Mouse (Mus musculus) lung, embryonic 16.5 days (tissue): Measurements from ENCODE around the gene Rab43. TPM values are rescaled to one million over a fixed set of nuclear protein-coding genes. Genes with fewer than 3 reads are reported as not detected.
A peak's percentile ranks its signal among the peaks of the same experiment; 100 is the strongest.

Experiments
- ATAC-seq: fragments of 200-750 bp; cut with Nextera tagmentation; 2 replicates; pipeline ENCODE4 v1.8.0; 2017; ENCODE audit warnings: low read depth, mild to moderate bottlenecking, moderate library complexity
- H3K27ac ChIP-seq: fragments of 300-500 bp; sonication (generic); 2 replicates; pipeline ENCODE4 v1.5.1; 2014; ENCODE audit warnings: mild to moderate bottlenecking, control low read depth, low read length
- H3K27me3 ChIP-seq: fragments of 300-500 bp; sonication (generic); 2 replicates; pipeline ENCODE4 v1.6.1; 2014; ENCODE audit warnings: low read depth, low read length, mixed read lengths; ENCODE audit not compliant: control insufficient read depth, insufficient read depth
- H3K36me3 ChIP-seq: fragments of 300-500 bp; sonication (generic); 2 replicates; pipeline ENCODE4 v1.6.1; 2014; ENCODE audit warnings: low read length; ENCODE audit not compliant: control insufficient read depth, insufficient read depth
- H3K4me1 ChIP-seq: fragments of 300-500 bp; sonication (generic); replicated peaks from 2 replicates; pipeline ENCODE4 v1.6.1; 2014; ENCODE audit warnings: low read length, mixed read lengths; ENCODE audit not compliant: control insufficient read depth, insufficient read depth
- H3K4me2 ChIP-seq: fragments of 300-500 bp; sonication (generic); 2 replicates; pipeline ENCODE4 v1.6.1; 2014; ENCODE audit warnings: low read depth, low read length, control low read depth
- H3K4me3 ChIP-seq: fragments of 300-500 bp; sonication (generic); 2 replicates; pipeline ENCODE4 v1.5.1; 2014; ENCODE audit warnings: mild to moderate bottlenecking, low read length, control low read depth
- H3K9ac ChIP-seq: fragments of 300-500 bp; sonication (generic); 2 replicates; pipeline ENCODE4 v1.6.1; 2014; ENCODE audit warnings: low read length, control low read depth
- H3K9me3 ChIP-seq: fragments of 300-500 bp; sonication (generic); 2 replicates; pipeline ENCODE4 v1.6.1; 2016; ENCODE audit warnings: low read length; ENCODE audit not compliant: control insufficient read depth
- WGBS: fragments of 180-500 bp; shearing (Covaris S2); extraction: QIAGEN DNeasy Blood & Tissue Kit; methylation state at CpG from one replicate; pipeline ENCODE4 v1.1.7; 2014; 5-methylcytosine and 5-hydroxymethylcytosine counted together
- polyA plus RNA-seq: library from polyadenylated mRNA; unstranded; fragments of >200 nt; fragmentation: Nextera tagmentation; extraction: Ambion mirVana; gene quantifications from 2 replicates; pipeline ENCODE4 v1.2.1, GENCODE M21; 2015

The Rab43 gene
- polyA plus RNA-seq, 1 experiment from 2014 or later = 13.1 TPM

DNA sequence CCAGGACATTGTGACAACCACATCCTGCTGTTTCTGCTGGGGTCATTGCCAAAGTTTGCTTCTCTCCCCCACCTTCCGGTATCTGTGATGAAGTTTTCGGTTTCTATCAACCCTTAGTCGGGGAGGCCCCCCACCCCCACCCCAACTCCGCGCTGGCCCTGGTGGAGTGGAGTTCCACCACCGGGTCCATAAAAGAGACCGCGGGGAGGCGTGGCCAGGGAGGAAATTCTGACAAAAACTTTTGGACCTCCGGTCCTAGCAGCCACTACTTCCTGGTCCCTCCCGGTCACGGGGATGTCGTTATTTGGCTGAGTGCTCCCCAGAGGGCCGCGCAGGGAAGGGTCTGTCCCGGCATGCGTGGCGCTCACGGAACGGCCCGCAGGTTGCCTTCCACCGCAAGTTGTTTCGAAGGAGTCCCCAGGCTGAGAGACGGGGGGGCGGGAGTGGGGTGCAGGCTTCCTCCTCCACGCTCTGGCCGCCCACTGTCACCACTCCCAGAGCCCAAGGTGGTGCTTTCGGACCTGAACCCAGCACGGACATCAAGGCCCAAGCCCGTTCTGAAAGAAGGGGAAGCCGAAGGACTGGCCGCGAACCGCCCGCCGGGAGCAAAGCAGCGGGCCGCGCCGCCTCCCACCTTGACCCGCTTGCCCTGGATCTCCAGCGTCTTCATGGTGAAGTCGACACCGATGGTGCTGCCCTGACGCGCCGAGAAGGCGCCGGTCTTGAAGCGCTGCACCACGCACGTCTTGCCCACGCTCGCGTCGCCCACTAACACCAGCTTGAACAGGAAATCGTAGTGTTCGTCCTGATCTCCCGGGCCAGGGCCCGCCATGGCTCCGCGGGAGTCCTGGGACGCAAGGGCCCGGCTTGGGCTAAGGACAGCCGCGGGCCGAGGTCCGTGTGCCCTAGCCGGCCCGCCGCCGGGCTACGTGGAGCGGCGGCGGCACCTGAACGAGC is 973 bp downstream of the Rab43 start:
- under 1% methylated on average over 70 of the region's 77 CpGs for WGBS
- H3K4me3 ChIP-seq = peak overlapping the region; percentile 88
- peak; percentile 24 for ATAC-seq
- peak overlapping the region; percentile 70 for H3K4me2 ChIP-seq
- H3K27ac ChIP-seq = peak overlapping the region; percentile 89
- no peaks in the 10 kb centered on the region for H3K9me3 ChIP-seq
- H3K36me3 ChIP-seq = peaks cover 10% of the 10 kb centered on the region; the same call in 1 of the 2 replicates
- no peaks in the 10 kb centered on the region for H3K27me3 ChIP-seq
- peaks cover 20% of the 10 kb centered on the region for H3K4me1 ChIP-seq
- peak overlapping the region; percentile 90 for H3K9ac ChIP-seq

GRCm38 (mm10) chr6:87810311-87810710 is 1.7 kb downstream of the Rab43 start:
- Histone ChIP-seq H3K4me1 (peaks cover 20% of the 10 kb centered on the region), H3K9me3 (no peaks in the 10 kb centered on the region), H3K4me3 (peak overlapping the region; percentile 88), H3K9ac (peak overlapping the region; percentile 90), H3K36me3 (peaks cover 5% of the 10 kb centered on the region; the same call in 1 of the 2 replicates), H3K4me2 (peak overlapping the region; percentile 70), H3K27me3 (no peaks in the 10 kb centered on the region), H3K27ac (peak overlapping the region; percentile 89)
- 29% methylated on average over 6 of the region's 6 CpGs for WGBS
- no peak for ATAC-seq

GRCm38 (mm10) chr6:87809651-87810161 is 2.3 kb downstream of the Rab43 start:
- H3K9ac ChIP-seq = no peak overlapping the region
- H3K4me2 ChIP-seq = peak overlapping the region; percentile 70
- 83% methylated on average over 6 of the region's 6 CpGs for WGBS
- no peak overlapping the region for H3K27ac ChIP-seq
- peaks cover 20% of the 10 kb centered on the region for H3K4me1 ChIP-seq
- peak overlapping the region; percentile 88; the same call in 1 of the 2 replicates for H3K4me3 ChIP-seq
- H3K36me3 ChIP-seq = peaks cover 5% of the 10 kb centered on the region; the same call in 1 of the 2 replicates
- ATAC-seq = no peak
- H3K27me3 ChIP-seq = no peaks in the 10 kb centered on the region
- H3K9me3 ChIP-seq = no peaks in the 10 kb centered on the region

DNA sequence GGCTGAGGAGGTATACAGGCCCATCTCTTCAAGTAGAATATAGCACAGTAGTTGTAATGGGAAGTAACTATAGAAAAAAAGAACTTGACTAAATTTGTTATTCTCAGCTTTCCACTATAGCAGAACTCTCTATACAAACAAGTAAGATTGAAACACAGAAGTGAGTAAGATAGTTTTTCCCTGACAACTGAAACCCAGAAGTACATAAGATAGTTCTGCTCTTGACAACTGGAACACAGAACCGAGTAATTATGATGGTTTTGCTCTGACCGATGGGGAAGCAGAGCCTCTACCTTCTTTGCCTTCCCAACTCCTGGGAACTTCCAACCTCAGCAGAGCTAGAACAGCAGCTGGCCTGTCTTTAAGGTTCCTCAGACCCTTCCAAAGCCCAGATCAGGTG is 2.8 kb downstream of the Rab43 start:
- no peaks in the 10 kb centered on the region for H3K27me3 ChIP-seq
- H3K9ac ChIP-seq = no peak overlapping the region
- ATAC-seq = no peak
- H3K36me3 ChIP-seq = peaks cover 7% of the 10 kb centered on the region; the same call in 1 of the 2 replicates
- no peak overlapping the region for H3K4me3 ChIP-seq
- H3K4me2 ChIP-seq = no peak overlapping the region
- H3K9me3 ChIP-seq = no peaks in the 10 kb centered on the region
- WGBS = 95% methylated on average over 2 of the region's 2 CpGs
- H3K27ac ChIP-seq = no peak overlapping the region
- peaks cover 20% of the 10 kb centered on the region for H3K4me1 ChIP-seq

DNA sequence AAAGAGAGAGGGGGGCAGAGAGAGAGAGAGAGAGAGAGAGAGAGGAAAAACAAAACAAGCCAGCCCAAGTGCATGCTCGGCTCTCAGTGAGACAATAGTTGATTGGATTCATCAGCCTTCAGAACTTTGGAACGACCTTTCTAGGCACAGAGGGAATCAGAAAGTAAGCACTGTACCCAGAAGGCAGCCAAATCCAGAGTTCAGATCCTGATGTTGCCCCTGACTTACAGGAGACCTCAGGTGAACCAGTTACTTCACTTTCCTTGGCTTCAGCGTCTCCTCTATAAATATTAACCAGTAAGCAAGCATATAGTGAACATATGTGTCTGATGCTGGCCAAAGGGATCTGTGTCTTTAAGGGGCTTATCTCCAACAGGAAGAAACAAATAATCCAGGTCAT is 3.4 kb downstream of the Rab43 start:
- no peak for ATAC-seq
- no peak overlapping the region for H3K4me3 ChIP-seq
- no peak overlapping the region for H3K4me2 ChIP-seq
- no peaks in the 10 kb centered on the region for H3K27me3 ChIP-seq
- H3K36me3 ChIP-seq = peaks cover 3% of the 10 kb centered on the region; the same call in 1 of the 2 replicates
- H3K4me1 ChIP-seq = peaks cover 20% of the 10 kb centered on the region
- 58% methylated on average over 3 of the region's 3 CpGs for WGBS
- H3K9me3 ChIP-seq = no peaks in the 10 kb centered on the region
- H3K27ac ChIP-seq = no peak overlapping the region
- H3K9ac ChIP-seq = no peak overlapping the region

- Histone ChIP-seq H3K36me3 (0 out of 2 replicates have a peak, but pooled peaks cover 2% of the 10 kb centered on the region), H3K4me3 (no peak overlapping the region), H3K4me1 (peaks cover 20% of the 10 kb centered on the region), H3K9ac (no peak overlapping the region), H3K9me3 (no peaks in the 10 kb centered on the region), H3K27ac (no peak overlapping the region), H3K27me3 (no peaks in the 10 kb centered on the region), H3K4me2 (no peak overlapping the region)
- no peak for ATAC-seq
- WGBS = 80% methylated on average over 4 of the region's 4 CpGs
These were observed 4.1 kb downstream of the Rab43 start for GRCm38 (mm10) chr6:87807735-87808440.

GRCm38 (mm10) chr6:87806857-87807256 is 5.1 kb downstream of the Rab43 start:
- H3K27me3 ChIP-seq = no peaks in the 10 kb centered on the region
- H3K27ac ChIP-seq = no peak overlapping the region
- no peaks in the 10 kb centered on the region for H3K9me3 ChIP-seq
- no peak overlapping the region for H3K4me2 ChIP-seq
- ATAC-seq = no peak
- H3K36me3 ChIP-seq = 0 out of 2 replicates have a peak, but pooled peaks cover 2% of the 10 kb centered on the region
- no peak overlapping the region for H3K9ac ChIP-seq
- peaks cover 16% of the 10 kb centered on the region for H3K4me1 ChIP-seq
- H3K4me3 ChIP-seq = no peak overlapping the region
- WGBS = 33% methylated on average over 2 of the region's 2 CpGs

DNA sequence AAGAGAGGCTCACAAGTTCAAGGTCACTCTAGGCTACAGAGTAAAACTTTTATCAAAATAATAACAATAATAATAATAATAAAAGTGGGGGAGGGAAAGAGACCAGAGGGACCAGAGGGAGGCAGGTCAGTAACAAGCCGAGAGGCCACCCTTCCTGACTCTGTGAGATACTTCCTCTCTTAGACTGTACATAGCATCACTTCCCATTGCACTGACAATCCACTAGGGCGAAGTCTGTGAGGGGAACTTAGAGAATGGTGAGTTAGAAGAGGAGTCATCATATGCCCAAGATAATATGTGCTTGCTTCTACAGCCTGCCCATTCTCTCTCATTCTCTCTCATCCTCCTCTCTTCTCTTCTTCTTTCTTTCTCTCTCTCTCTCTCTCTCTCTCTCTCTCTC is 5.9 kb downstream of the Rab43 start:
- Histone ChIP-seq H3K4me1 (peaks cover 16% of the 10 kb centered on the region), H3K27ac (no peak overlapping the region), H3K4me2 (no peak overlapping the region), H3K9ac (no peak overlapping the region), H3K4me3 (no peak overlapping the region), H3K9me3 (no peaks in the 10 kb centered on the region), H3K36me3 (0 out of 2 replicates have a peak, but pooled peaks cover 2% of the 10 kb centered on the region), H3K27me3 (no peaks in the 10 kb centered on the region)
- 60% methylated on average over 2 of the region's 2 CpGs for WGBS
- ATAC-seq = no peak

GRCm38 (mm10) chr6:87805448-87805847 is 6.5 kb downstream of the Rab43 start:
- 0 out of 2 replicates have a peak, but pooled peaks cover 2% of the 10 kb centered on the region for H3K36me3 ChIP-seq

More at GRCm38 (mm10) chr6:87805448-87805847, 6.5 kb downstream of the Rab43 start:
- WGBS = 88% methylated on average over 7 of the region's 7 CpGs
- Histone ChIP-seq H3K9me3 (no peaks in the 10 kb centered on the region), H3K4me2 (no peak overlapping the region), H3K4me1 (peaks cover 15% of the 10 kb centered on the region), H3K9ac (no peak overlapping the region), H3K4me3 (no peak overlapping the region), H3K27ac (no peak overlapping the region), H3K27me3 (no peaks in the 10 kb centered on the region)
- no peak for ATAC-seq
